Mouse (Mus musculus) yolk sac, embryonic 10.5 days (tissue): ENCODE results near the gene Nprl3.
"Not testable (repeated sequence)": the region's sequence is repeated elsewhere in the genome, so short reads cannot be mapped to it uniquely, and the experiment has no call there.

ENCODE experiments used
- DNase-seq: peaks from one replicate; pipeline ENCODE4 v3.0.0-alpha.2; 2017; ENCODE audit warnings: low spot score

The Nprl3 gene

DNA sequence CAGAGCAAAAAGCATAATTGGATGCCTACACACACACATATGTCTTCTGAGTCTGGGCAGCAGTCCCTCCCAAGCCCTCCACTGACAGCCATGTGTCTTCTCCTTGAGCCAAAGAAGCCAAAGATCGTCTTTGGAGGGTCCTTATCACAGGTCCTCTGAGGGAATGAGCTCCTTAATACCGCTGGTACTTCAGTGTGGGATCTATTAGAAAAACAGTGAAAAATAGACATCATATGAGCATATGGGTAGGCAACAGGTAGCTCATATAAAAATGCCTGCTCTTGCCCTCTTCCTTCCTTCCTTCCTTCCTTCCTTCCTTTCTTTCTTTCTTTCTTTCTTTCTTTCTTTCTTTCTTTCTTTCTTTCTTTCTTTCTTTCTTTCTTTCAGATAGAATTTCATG is 17.1 kb upstream of the Nprl3 start:
- not testable (repeated sequence) for DNase-seq

DNA sequence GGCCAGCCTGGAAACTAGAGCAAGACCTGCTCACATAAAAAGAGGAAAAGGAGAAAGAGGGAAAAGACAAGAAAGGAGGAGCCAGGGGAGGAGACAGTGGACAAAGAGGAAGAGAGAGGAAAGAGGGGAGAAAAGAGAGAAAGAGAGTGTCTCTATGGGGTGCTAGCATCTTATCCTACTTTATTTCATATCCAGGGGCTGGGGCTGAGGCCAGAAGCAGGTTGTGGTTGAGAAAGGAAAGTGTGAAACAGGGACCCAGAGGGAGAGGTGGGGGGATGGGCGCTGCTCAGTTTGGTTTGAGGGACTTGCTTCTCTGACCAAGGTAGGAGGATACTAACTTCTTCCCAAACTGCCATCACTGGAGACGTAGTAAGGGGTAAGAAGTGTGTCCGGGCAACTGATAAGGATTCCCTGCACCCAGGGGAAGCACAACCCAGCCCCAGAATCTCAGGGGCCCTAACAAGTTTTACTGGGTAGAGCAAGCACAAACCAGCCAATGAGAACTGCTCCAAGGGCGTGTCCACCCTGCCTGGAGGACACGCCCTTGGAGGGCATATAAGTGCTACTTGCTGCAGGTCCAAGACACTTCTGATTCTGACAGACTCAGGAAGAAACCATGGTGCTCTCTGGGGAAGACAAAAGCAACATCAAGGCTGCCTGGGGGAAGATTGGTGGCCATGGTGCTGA is 15.7 kb upstream of the Nprl3 start, which contains the start of gene Hba-a1:
Hba-a1 (plus strand) TSS at position 421 of the 687 bp plus-strand sequence.
- DNase-seq: not testable (repeated sequence)

DNA sequence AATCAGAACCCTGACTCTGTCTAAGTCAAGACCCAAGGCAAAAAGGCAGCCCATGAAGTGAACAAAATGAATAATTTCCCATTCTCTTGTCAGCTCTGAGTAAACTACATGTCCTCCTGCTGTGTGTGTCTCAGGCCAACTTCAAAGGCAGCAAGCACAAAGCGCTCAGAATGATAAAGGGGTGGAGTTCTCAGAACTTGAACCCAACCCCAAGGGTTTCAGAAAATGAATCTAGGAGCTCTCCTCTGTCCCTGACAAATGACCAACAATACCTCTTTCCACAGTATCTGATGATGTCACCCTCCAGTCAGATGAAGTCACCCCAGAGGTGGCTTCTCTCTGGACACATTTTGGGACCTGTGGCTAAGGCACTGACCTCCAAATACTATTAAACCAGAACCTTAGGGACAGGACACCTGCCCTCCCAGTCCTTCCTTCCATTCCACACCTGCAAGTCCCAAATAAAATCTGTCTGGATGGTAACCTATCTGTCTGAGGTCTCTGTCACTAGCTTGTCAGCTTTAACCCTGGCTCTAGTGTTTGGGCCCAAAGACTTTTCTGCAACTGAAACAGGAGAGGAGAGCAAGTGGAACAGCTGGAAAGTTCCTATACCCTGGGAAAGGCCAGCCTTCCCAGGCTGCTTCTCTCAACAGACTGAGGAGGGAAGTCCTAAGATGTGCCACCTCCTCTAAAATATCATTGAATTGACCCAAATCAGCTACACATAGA is 14.1 kb upstream of the Nprl3 start:
- no peak for DNase-seq

DNA sequence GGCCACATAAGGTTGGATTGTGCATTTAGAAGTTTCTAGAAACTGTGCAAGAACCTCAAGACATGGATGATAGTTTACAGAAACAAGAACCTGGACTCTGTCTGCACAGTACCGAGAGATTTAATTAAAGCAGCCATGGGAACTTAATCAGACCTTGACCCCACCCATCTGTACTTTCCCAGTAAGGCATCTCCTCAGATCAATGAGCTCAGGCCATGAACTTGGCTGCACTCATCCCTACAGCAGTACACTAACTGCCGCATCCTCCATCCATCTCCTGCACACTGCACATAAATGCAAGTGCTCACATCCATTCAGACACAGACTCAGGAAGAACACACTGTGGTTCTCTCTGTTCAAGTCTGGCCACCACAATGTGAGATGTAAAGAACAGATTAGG is 13.1 kb upstream of the Nprl3 start:
- no peak for DNase-seq

DNA sequence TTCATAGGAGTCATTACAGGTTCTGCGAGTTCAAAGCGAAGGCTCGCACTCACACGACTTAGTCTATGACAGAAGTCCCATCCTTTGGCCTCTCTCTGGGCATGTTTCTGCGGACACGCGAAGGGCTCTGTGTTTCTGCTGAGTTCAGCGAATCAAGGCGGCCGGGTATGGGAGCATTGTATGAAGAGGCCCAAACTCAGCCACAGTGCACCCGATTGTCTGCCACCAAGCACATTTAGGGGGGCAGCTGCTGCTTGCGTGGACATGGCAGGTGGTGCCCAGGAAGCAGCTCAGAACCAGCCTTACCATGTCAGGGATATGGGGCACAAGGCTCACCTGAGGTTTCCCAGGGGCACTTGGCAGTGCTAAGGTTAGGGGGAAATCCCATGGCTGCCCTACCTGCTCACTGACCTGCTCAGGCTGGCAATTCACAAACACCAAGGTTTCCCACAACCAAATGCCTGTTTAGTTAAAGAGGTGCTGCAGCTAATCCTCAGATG is 11.0 kb upstream of the Nprl3 start:
- DNase-seq: no peak

DNA sequence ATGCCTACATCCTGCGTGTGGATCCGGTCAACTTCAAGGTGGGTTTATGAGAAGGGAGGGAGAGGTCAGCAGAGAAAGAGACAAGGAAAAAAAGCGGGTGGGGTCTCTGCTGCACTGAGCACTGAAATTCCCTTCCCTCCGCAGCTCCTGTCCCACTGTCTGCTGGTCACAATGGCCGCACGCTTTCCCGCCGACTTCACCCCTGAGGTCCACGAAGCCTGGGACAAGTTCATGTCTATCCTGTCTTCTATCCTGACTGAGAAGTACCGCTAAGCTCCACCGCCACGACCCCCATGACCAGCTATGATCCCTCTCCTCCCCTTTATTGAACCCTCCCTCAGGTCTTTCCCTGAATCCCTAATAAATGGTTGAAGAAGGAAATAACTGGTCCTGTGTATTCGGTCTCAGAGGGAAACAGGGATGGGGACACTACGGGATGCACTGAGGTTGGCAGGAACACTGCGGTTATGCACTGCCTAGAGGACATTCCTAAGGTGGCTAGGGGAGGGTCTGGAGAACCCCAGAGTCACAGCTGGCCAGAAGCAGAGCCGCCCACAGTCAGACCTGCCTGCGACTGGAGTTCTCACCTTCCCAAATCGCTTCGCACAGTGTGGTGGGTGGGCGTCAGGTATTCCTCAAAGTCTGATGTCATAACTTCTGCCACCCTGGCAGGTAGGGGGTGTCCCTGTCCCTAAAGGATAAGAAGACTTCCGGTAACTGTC is 10.4 kb upstream of the Nprl3 start:
- peak; percentile 48 for DNase-seq

DNA sequence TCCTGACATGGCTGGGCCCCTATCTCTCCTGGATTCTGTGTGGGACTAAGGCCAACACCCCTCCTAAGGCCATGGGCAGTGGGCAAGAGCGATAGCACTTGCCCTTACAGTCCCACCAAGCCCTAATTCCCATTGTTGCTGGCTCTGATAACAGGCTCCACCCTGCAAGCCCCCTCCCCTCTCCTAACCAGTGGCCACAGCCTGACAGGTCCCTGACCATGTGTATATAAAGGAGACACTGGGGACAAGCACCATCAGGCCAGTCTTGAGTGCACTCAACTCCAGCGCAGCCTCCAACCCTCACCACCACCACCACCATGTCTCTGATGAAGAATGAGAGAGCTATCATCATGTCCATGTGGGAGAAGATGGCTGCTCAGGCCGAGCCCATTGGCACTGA is 8.8 kb upstream of the Nprl3 start, which contains the start of gene Hba-x:
Hba-x (plus strand) TSS at position 54 of the 400 bp plus-strand sequence.
- peak; percentile 52 for DNase-seq

DNA sequence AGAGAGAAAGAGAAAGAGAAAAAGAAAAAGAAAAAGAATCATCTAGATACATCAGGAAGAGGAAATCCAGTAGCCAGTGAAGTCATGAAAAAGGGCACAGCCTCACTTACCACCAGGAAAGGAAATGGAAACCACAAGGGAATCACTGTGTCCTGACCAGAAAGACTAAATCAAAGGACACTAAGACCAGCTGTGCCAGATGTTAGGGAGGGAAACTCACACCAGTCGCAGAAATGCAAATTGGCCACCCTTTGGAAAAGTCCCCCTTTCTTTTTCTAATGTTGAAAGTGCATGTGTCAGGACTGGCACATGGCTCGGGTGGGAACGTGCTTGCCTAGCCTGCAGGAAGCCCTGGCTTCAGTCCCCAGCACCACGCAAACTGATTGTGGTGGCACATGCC is 3.7 kb upstream of the Nprl3 start:
- DNase-seq: no peak

DNA sequence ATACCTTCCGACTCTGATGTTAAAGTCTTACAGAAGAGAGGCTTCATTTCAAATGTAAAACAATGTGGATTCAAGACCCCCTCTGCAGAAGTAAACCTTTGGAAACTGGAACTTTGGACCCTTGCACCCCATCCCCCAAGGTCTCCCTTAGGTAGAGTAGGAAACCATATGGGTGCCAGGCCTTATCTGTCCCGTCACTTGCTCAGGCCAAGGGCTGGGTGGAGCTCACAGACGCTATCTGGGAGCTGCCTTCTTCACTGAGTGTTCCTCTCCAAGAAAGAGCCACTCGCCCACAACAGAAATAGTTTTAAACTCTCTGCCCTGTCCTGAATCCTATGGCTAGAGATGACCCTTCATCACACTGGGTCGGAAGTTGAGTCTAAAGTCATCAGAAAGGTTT is 1.4 kb upstream of the Nprl3 start:
- no peak for DNase-seq

DNA sequence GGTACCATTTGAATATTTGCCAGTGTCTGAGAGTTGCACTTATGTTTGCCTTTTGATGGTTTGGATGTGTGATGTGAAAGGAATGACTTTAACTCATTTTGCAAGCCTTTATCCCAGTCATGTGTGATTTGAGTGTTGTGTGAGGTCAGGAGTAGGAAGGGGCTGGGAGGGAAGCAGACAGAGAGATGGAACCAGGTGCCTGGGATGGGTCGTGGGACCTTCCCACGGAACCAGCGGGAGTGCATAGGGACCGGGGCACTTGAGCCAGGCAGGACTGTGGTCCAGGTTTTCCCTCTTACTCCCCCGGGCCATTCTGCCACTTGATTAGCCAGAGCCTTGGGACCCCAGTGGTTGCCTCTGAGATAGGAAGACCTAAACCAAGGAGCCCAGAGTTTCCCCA is 457 bp upstream of the Nprl3 start:
- no peak for DNase-seq

DNA sequence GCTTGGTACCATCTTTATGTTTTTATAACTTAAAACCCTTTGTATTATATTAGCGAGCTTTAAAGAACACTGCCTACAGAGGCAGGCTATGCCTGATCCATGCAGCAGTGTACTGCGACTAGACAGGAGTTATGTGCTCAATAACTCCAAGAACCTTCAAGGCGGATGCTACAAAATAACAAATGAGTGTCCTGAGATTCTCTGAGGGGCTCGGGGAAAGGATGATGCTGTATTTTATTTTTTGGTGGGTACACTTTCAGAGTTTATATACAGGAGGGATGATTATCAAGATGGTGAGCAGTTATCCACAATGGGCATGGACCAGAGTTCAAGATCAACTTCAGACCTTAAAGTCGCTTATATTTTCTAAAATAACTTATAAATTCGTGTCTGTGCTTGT is 731 bp downstream of the Nprl3 start:
- DNase-seq: no peak

DNA sequence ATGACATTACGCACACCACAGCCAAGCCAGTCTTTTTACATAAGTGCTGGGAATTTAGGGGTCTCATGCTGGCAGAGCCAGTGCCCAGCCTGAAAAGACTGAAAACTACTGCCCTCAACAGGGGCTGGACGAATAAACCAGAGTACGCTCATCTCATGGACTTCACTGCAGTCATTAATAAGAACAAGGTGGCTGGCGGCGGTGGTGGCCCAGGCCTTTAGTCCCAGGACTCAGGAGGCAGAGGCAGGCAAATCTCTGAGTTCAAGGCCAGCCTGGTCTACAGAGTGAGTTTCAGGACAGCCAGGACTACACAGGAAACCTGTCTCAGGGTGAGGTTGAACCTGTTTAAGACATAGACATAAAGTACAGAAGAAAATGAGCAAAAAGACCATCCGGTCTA is 1.3 kb downstream of the Nprl3 start:
- no peak for DNase-seq

DNA sequence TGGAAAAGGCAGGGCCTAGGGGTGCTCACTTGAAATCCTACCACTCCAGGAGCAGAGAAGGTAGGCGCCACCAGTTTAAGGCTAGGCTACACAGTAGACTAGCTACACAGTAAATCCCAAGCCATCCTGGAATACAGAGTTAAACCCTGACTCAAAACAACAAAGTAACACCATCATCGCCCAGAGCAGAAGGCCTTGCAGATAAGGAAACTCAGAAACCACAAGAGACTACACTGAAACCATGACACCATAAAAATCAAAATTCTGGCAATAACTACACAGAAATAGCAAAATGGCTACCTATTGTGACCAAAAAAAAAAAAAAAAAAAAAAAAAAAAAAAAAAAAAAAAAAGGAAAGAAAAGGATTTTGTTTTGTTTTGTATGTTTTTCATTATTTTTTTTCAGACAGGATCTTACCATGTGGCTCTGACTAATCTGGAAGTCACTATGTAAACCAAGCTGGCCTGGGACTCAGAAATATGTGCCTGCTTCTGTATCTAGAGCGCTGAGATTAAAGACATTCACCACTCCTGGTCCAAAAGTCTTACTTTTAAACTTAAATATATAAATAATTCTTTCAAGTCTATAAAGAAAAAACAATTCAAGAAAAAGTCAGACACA is 2.3 kb downstream of the Nprl3 start:
- no peak for DNase-seq

DNA sequence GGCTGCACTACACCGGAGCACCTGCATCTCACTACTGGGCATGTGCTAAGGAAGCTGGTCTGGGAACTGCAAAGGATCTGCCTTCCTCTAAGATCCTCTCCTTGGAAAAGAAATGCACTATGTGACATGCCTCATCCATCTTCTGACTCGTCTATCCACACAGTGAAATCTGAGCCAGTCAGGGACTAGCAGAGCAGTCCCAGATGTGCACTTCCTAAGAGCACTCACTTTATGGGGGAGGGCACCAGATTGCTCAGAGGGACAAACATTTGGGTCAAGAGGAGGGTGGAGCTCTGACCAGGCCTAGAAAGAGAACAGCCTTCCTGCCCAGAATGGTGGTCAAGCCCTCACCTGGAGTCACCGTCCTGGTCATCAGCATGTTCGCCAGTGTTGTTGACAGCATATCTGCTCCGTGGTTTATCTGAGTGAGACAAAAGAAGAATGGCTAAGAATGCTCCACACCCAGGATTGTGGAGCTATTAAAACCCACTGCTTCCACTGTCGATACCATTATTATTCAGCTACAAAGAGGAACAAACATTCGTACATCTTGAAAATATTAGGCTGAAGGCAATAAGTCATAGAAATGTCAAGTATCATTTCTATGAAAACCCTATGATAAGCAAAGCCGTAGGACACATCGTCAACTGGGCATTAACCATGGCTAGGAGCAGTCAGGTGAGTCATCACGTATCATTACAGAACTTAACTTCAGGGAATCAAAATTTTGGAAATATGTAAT is 4.7 kb downstream of the Nprl3 start:
- DNase-seq: no peak

DNA sequence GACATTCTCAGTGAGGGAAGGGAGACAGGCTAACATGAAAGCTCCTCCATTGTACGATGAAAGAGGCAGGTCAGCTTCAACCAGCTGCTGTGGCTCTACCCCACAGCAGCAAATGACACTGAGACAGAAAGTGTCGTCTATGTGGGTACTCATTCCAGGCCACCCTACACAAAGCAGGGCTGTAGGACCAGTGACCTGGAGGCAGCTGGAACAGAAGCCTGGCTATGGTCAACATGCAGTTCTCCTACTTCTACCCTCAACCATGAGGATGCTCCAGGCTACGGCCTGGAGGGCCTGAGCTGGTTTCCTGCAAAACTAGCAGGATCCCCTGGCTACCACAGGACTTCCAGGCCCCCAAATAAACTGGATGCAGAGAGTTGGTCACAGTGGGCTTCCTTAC is 10.9 kb downstream of the Nprl3 start:
- no peak for DNase-seq

DNA sequence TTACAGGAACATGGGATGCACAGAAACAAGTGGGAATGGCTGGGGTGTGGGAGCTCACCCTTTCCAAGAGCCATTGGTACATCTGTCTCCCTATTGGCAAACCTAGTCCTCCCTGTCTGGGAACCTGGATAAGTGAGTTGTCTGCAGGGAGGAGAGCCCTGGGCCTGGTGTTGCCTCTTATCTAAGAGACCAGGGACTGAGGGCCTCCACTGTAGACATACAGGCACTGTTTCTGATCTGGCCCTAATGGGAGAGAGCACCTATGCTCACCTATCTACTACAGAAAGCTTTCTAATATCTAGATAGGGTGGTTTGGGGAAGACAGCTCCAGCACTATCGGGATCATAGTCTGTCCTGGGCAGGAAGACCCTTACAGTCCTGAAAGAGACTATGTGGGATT is 11.4 kb downstream of the Nprl3 start:
- DNase-seq: no peak

DNA sequence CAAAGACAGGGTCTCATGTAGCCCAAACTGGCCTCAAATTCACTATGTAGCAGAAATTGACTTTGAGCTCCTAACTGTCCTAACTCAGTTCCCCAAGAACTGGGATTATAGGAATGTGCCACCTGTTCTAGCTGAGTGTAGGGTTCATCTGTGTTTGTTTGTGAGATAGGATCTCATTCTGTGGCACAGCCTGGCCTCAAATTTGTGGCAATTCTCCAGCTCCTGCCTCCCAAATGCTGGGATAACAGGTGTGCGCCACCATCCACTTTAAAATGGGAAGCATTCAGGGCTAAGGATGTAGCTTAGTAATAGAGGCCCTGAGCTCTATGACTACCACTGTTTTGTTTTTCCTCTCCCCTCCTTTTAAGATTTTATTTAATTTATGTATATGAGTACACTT is 14.4 kb downstream of the Nprl3 start:
- no peak for DNase-seq

DNA sequence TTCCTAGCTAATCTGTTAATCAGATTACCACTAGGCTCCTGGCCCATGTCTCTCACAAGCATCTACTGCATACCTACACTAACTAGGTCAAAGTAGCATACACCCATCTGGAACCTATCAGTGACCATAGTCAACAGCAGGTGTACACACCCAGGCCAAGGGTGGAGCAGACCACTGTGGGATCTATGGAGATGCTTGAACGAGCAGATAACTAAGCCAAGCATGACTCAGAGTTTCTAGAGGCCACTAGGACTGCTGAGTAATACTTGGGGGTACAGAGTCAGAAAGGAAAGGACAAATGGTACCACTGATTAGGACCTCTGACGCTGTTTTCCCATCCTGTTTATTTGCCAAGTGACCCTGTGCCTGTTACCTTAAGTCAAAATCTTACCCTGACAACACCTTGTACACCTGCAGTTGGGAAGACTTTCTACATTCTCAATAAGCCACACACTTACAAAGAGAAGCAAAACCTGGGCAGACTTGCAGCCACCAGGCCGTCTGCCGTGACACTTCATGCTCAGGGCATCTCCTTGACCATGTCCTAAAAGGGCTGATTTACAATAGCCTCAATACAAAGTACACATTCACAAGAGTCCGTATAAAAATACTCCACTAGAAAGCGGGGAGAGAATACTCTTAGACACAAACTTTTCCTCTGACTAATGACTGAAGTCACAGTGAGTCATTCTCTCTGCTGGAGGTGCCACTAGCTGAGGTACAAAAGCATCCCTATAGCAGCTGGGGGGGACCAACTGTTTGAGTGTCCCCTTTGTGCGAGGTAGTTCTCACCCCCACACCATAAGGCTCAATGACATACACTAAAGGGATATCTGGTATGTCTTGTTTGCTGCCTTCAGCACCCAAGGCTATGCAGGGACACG is 16.4 kb downstream of the Nprl3 start:
- DNase-seq: no peak

DNA sequence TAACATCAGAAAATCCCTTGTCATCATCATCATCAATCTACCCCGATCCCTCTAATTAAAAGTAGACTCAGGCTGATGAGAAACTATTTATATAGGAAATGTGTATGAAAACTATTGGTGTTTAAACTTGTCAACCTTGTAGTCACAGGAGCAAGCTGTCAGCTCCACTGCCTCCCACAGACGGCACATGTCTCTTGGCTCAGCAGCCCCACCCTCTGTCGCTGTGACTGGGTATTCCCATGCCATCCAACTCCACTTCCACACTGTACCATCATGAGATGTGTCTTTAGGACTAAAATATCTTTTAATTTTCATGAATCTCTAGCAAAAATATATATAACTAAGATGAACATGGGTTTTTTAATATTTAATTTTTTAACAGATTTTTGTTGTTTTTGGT is 19.2 kb downstream of the Nprl3 start:
- no peak for DNase-seq

DNA sequence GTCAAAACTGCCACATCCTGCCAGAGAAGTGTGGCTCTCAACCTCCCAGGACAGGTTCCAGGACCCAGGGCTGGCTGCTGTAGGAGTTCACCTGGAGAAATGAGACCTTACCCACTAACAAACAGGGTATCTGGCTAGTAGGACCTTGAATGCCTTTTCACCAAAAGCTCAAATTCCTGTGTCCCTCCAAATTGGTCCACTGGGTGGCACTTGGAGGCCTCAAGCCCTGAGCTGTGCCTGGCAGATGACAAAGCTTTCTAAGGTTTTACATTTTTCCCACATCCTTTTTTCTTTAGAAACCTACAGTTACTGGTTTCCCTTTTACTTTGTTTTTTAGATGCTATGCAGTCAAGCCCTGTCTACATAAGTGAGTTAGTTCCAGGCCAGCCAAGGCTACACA is 20.4 kb downstream of the Nprl3 start:
- no peak for DNase-seq

DNA sequence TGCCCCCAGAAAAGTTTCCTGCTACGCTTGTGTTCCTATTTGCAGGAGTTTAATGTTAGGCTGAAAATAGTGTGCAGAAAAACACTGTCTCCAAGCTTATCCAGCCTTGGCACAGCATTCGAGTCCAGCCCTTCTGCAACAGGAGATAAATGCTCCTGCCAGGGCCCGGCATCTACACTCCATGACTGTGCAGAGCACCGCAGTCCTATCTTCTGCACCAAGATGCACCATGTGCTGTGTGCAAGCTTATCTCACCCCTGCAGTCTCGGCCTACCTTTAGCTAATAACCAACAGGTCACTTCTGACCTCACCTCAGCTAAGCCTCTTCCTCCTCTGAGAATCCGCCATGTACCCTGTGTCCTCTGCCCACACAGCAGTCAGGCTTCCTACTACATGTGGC is 21.9 kb downstream of the Nprl3 start:
- no peak for DNase-seq
